Mouse (Mus musculus) urinary bladder, postnatal 10 days (tissue): ENCODE measurements around the gene Akap12.

Source experiments
- DNase-seq: peaks from one replicate; pipeline ENCODE4 v3.0.0; 2022; ENCODE audit warnings: low spot score

Gene Akap12

GRCm38 (mm10) chr10:4357435-4357834 lies 91.3 kb downstream of the Akap12 start:
- DNase-seq, result no peak

DNA sequence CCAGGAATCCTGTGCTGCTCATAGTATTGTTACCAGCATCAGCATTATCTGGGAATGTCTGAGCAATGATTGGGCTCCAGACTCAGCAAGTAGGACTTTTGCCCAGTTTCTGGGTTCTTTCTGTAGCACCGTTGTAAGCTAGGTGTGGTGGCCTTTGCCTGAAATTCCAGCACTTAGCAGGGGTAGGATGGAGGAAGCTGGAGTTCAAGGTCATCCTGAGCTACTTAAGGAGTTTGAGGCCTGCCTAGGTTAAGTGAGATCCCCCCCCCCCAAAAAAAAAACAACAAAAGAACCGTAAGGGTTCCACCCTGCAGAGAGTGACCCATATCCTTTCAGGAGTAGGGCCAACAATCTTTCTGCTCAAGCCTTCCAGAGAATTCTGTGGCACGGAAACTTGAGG lies 98.4 kb downstream of the Akap12 start:
- no peak for DNase-seq

DNA sequence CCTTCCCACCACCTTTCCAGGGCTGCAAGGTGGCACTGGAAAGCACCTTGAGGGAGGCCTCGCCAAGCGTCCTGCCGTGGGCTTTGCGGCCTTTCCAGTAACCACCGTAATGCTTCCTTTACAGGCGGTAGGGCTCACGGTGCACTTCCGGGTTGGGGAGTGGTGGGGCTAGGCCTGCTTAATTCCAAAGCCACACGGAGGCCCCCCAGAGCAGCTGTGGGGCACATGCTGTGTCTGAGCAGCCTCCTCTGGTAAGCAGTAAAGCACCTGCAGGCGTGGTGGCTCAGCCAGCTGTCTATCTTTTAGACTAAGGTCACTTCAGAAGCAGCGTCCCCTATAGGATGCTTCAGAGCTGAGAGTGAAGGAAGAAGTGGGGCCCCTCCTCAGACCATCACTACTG lies 103.9 kb downstream of the Akap12 start:
- no peak for DNase-seq

DNA sequence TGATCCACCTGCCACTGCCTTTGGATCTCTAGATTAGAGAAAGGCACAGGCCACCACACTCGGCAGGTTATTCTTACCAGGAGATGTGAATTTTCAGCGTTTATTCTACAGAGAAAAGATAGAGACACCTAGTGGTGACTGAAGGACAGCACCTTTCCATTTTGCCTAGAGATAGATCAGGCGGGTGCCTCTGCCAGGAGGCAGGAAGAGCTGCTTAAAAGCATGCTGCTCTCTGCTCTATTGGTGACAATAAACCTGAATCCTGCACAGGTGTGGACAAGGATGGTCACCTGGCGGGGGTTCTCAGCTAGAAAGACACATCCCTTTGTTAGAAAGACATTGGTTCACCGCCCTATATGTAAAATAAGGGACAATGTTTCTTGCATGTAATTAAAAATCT lies 105.8 kb downstream of the Akap12 start:
- DNase-seq, result no peak

GRCm38 (mm10) chr10:4373558-4373957 lies 107.4 kb downstream of the Akap12 start:
- no peak for DNase-seq

DNA sequence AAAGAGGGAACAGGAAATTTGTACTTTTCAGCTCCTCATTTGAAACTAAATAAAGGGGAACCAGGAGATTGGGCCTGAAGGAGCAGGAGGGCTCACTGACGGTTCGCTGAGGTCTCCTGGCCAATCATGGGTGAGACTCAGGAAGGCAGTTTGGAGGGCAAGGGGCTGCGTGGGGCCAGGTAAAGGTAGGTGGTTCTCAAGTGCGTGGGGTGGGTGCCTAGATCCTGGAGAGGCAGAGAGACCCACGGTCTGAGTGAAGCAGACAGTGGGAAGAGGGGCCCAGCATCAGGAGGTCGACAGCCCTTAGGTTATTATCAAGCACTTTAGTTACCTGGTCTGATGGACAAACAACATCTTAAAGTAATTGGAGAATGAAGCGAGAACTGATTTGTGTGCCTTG lies 108.1 kb downstream of the Akap12 start:
- DNase-seq, result no peak

DNA sequence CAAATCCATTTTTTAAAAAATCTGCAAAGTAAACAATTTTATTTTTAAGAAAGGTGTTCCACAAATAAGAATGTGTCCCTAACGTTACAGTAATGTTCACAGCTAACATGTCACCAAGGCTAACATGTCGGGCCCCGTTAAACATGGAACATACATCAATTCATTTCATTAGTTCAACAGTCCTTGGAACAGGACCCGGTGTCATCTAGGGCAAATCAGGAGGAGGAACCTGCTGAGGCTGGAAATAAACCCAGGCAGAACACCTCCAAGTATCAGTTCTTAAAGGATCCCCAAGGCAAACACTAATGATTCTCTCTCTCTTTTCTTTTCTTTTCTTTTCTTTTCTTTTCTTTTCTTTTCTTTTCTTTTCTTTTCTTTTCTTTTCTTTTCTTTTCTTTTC lies 108.6 kb downstream of the Akap12 start:
- DNase-seq, result no peak

DNA sequence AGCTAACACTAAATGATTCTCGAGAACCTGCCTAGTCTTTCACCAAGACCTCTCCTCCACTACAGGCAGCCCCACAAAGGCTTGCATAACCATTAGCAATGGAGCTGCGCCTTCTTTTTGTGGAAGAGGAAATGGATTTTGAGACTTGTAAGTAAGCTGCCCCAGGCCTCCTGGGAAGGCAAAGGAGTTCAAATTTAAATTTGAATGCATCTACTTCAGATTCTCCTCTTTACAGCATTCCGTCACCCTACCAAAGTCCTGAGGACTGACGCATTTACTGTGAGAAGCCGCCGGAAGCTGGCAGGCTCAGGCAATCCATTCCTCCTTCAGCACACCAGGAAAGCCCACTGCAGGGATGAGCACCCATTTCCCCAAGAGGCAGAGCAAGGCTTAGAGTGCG lies 109.1 kb downstream of the Akap12 start:
- DNase-seq, result no peak

DNA sequence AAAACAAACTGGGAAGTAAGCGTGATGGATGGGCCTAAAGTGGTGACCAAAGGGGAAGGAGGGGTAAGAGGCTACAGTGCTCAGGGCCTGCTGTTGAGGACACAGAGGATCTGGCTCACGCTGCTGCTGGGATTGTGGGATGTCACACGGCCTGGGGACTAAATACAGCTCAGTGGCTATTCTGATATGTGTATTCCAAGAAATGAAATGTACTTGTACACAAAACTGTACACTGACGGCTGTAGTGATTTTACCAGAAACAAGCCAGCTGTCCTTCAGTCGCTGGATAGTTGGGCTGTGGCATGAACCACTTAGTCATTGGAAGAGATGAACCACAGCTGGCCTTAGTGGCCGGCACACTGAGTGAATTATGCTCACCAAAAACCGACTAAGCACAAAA lies 110.3 kb downstream of the Akap12 start:
- no peak for DNase-seq

DNA sequence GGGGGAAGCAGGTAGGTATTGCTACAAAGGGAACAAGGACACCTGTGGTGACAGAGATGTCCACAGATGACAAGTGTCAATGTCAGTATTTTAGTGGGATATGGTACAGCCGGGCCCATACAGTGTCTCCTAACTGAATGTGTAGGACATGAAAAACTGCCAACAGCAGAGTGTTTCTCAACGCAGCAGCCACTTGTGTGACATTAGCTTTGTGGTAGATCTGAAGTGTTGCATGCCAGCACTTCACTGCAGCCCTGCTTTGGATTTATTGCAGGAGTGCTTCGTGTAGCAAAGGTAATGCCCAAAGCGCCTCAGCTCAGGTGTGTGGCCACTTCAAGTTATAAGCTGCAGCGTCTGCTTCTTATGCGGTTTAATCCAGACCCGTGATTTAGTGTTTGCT lies 110.8 kb downstream of the Akap12 start:
- no peak for DNase-seq

- no peak for DNase-seq
These were observed 114.6 kb downstream of the Akap12 start for GRCm38 (mm10) chr10:4380748-4381147.

- DNase-seq, result no peak
These were observed 118.1 kb downstream of the Akap12 start for GRCm38 (mm10) chr10:4384244-4384643.

DNA sequence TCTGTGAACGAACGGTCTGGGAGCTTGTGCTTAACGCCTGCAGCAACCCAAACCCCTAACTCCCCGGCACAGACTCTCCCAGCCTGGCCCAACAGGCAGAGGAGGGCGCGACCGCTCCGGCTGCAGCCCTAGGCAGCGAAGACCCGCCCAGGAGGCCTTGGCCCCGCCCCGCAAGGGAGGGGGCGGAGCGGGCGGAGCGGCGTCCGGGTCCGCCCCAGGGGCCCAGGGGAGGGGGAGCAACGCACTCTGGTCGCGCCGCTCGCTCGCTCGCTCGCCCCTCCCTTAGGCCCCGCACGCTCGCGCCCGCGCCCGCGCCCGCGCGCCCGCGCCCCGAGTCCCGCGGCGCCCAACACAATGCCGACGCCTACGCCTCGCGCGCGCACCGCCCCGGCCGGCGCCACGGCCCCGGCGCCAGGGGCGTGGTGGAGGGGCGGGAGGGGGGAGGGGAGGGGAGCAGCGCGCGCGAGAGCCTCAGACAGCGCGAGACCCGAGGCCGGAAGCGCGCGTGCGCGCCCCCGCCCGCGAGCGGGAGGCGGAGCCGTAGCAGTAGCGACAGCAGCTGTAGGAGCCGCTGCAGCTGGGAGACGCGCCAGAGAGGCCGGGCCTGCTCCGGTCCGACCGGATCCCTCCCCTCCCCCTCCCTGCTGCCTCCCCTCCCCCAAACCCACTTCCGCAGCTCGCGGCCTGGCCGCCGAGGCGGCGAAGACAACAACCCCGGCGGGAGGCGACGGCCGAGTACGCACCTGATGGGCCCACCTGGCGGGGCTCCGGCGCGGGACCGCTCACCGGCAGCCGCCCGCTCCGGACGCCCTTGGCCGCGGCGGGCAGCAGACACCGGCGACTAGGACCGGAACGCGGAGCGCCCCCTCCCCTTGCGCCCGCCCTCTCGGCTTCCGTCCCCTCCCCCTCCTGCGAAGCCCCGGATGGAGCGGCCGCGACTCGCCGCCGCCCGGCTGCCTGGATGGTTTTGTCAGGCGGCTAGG lies 120.7 kb downstream of the Akap12 start:
- DNase-seq, result peak; percentile 84

DNA sequence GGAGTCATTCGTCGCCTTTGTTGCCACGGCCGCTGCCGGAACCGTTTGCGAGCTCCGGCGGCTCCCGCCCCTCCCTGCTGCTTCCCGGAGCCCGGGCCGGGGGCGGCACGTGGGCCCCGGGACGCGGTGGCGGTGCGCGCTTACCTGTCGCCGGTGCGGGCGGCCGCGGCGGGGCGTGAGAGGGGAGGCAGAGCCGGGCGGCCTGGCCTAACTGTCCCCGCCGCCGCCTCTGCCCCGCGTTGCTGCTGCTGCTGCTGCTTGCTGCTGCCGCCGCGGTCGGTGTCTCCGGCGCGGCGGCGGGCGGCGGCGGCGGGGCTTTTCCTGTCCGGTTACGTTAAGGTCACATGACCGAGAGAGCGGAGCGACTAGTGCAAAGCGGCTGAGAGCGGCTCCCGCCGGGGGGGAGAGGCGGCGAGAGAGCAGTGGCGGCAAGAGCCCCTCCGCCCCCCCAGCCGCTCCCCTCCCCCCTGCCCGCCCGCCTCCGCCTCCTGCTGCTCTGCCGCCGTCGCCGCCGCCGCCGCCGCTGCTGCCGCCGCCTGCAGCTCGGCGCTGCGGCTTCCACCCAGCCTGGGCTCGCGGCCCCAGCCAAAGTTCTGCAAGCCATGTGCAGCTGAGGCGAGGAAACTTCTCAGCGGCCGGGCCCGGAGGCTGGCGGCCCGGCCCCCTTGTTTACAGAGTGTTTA lies 121.7 kb downstream of the Akap12 start, which contains the start of gene Zbtb2:
Zbtb2 (minus strand) TSS at position 408 of the 683 bp plus-strand sequence.
- no peak for DNase-seq

DNA sequence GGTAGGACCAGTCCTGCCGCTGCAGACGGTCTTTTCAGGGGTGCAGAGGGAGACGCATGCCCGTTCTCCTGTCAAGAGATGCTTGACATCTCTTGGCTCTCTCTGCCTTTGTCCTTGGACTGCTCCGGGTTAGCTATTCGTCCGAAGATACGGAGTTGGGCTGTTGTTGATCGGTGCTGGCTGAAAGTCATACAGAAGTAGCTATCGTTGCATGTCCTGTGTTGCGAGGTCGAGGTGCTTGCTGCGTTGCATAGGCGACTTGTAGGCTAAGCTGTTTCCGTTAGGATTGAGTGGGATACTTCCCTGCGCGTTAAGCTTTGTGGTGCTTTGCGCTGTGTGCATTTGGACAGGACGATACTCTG lies 122.2 kb downstream of the Akap12 start:
- DNase-seq, result no peak

DNA sequence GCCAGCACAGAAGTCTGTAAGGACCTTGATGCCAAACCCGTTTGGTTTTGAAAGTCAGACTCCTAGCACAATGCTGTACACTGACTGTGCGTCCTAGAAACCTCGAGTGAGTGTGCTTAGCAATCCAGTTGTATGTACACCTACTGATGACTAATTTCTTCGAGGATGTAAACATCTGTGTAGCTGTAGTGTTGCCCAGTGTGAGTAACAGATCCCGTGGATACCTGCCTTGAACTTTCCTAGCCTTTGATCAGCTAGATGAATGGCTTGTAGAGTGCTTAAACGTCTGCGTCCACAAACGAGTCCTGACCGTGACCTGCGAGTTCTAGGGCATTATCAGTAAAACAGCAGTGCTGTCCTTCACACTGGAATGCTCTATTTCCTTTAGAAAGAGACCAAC lies 122.9 kb downstream of the Akap12 start:
- no peak for DNase-seq

- no peak for DNase-seq
These were observed 123.4 kb downstream of the Akap12 start for GRCm38 (mm10) chr10:4389461-4390112.

DNA sequence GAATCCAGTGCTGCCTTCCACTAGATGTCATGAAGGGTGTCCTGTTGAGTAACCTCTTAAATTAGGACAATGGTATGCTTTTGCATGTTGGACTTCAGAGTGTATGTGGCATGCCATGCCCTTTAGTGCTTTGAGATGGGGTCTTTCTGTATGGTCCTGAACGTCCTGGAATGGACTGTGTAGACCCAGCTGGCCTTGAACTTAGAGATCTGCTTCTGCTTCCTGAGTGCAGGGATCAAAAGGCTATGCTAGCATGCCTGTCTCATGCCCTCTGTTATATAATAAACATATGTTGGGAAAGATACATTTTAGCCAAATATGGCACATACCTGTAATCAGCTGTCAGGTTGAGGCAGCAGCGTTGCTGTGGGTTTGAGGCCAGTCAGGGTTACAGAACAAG lies 124.4 kb downstream of the Akap12 start:
- DNase-seq, result no peak

DNA sequence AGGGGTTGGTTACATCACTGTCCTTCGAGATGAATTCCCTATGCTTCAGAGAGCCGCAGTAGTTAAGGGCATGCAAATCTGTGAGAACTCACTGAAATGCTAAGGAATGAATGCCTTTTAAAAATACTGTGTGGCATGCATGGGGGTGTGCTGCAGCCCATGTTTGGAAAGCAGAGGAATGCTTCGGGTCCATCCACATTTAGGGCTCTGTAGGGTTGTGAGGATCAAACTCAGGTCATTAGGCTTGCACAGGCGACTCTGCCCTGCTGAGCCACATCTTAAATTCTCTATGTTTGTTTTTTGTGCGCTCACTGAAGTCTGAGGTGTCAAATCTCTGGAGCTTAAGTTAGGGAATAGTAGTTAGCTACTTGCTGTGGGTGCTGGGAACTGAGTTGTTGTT lies 124.9 kb downstream of the Akap12 start:
- no peak for DNase-seq

DNA sequence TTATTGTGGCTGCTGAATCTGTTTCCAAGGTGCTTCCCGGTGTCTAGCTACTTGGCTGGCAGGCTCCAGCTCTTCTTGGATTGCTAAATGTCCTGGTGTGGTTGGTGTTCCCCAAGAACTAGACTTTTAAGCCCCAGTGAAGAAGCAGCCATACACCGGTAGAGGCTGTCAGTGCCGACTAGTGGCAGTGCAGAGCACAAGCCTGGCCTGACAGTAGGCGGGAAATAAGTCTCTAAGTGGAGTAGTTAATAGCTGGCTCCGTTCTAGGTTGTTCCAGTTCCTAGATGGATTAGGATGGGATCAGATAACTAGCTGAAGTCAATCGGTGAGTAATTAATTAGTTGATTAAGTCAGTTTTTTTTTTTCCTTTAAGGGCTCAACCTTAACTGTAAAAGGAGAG lies 125.7 kb downstream of the Akap12 start:
- DNase-seq, result no peak

GRCm38 (mm10) chr10:4395321-4395720 lies 129.1 kb downstream of the Akap12 start:
- DNase-seq, result no peak

DNA sequence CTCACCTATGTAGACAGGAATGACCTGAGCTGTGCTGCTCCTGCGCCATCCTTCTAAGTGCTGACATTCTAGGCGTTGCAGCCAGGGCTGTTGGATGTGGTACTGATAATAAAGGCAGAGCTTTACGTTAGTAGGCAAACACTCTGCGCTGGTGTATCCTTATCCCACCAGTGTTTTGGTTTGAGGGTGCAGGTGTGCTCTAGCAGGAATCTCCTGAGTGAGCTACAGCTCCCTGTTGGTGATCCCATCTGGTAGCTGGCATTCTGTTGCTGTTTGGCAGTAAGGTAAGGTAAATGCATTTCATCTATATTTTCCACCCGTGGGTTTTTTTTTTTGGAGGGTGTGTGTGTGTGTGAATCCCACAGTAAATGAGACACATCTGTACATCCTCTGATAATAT lies 131.9 kb downstream of the Akap12 start:
- no peak for DNase-seq
